ENCODE assay signal across 7 mouse cellular contexts in genomic region chr4:122885768-122886578, GRCm38 (mm10). TPM values are rescaled to one million over a fixed set of nuclear protein-coding genes. Genes with fewer than 3 reads are reported as not detected.
DNase-seq lines count a peak whose midpoint lies in the region; ATAC-seq lines count a peak whose summit lies in the region.

Gene Cap1, minus strand, starts transcription at chr4:122886056.

- H3K4me3 ChIP-seq in intestine, embryonic 15.5 days (replicated peaks) = peak within 1 kb of the TSS; percentile 84
- peak within 1 kb of the TSS; percentile 77 for H3K4me3 ChIP-seq in midbrain, embryonic 10.5 days

- no peaks in the 10 kb centered on the region for H3K36me3 ChIP-seq in intestine, embryonic 15.5 days
- peaks cover 3% of the 10 kb centered on the region; the same call in 1 of the 2 replicates for H3K36me3 ChIP-seq in midbrain, embryonic 10.5 days

- no peaks in the 10 kb centered on the region for H3K9me3 ChIP-seq in intestine, embryonic 15.5 days
- no peaks in the 10 kb centered on the region for H3K9me3 ChIP-seq in midbrain, embryonic 10.5 days (replicated peaks)

- peak within 1 kb of the TSS; percentile 76 for H3K9ac ChIP-seq in intestine, embryonic 15.5 days

- intact Hi-C loops in gastrocnemius, postnatal 36 days (cut with DNase I) = no loop called here
- intact Hi-C loops in left cerebral cortex, postnatal 25 days (cut with DNase I) = loop anchor here (2.0 kb wide), 1 partner anchor 15 kb away; no protein-coding TSS in a partner anchor

- H3K27ac ChIP-seq in intestine, embryonic 15.5 days = peak within 1 kb of the TSS; percentile 100
- H3K27ac ChIP-seq in midbrain, embryonic 10.5 days (replicated peaks) = peak within 1 kb of the TSS; percentile 93

- DNase-seq in adrenal gland, adult 2 months = peak; percentile 99
- peak; percentile 99 for DNase-seq in embryo, embryonic 11.5 days (ENCODE audit: low read depth, low spot score)
- peak; percentile 94 to 97 for DNase-seq in gastrocnemius, postnatal 36 days
- peak; percentile 96 to 99 for DNase-seq in left cerebral cortex, postnatal 25 days (ENCODE audit: low spot score in 2 of 2)
- DNase-seq in midbrain, embryonic 10.5 days (ENCODE audit: low spot score) = peak; percentile 99
- peak; percentile 91 for DNase-seq in right cerebral cortex, postnatal 4 days

- peak; percentile 97 for ATAC-seq in intestine, embryonic 15.5 days

- peak within 1 kb of the TSS; percentile 81 for H3K4me2 ChIP-seq in intestine, embryonic 15.5 days (replicated peaks)

- under 1% methylated on average over 49 of the region's 49 CpGs for WGBS in intestine, embryonic 15.5 days
- WGBS in midbrain, embryonic 10.5 days = under 1% methylated on average over 49 of the region's 49 CpGs

- peaks cover 24% of the 10 kb centered on the region for H3K4me1 ChIP-seq in intestine, embryonic 15.5 days (replicated peaks)
- H3K4me1 ChIP-seq in midbrain, embryonic 10.5 days = peaks cover 33% of the 10 kb centered on the region

- no peaks in the 10 kb centered on the region for H3K27me3 ChIP-seq in intestine, embryonic 15.5 days (replicated peaks)
- H3K27me3 ChIP-seq in midbrain, embryonic 10.5 days (ENCODE audit: low read depth, poor library complexity, severe bottlenecking) = no peaks in the 10 kb centered on the region

RNA-seq across cellular contexts. Expression of gene Cap1, which starts in this region (rescaled TPM):
- 100 to 1,000 TPM; 140 to 168 TPM for total RNA-seq in adrenal gland, adult 2 months (2021)
- 28.0 and 30.0 TPM in 2 replicates for polyA plus RNA-seq in adrenal gland, adult 2 months (2012; rRNA removed)
- total RNA-seq in gastrocnemius, postnatal 36 days (2021) = 10 to 100 TPM; 17.5 to 19.8 TPM
- 82.4 and 84.9 TPM in 2 replicates for polyA plus RNA-seq in intestine, embryonic 15.5 days (2015; fragmentation: Nextera tagmentation; extraction: Ambion mirVana)
- total RNA-seq in left cerebral cortex, postnatal 25 days (2021) = 100 to 1,000 TPM; 274 to 277 TPM
- polyA plus RNA-seq in midbrain, embryonic 10.5 days (2016; fragmentation: Nextera tagmentation; extraction: Ambion mirVana) = 69.4 and 79.4 TPM in 2 replicates

Comparison
In these comparisons a context has a peak if more than half of its experiments do, and no peak if none do; other contexts are left out.
1. Peak in every context shown above with its lines: DNase-seq, ATAC-seq, H3K4me3 ChIP-seq and H3K27ac ChIP-seq.
2. RNA of gene Cap1 (total RNA-seq): 274 to 277 TPM in left cerebral cortex, postnatal 25 days and 140 to 168 TPM in adrenal gland, adult 2 months; 17.5 to 19.8 TPM in gastrocnemius, postnatal 36 days; every median in the first group is over 4 times any median in the second.